Mouse (Mus musculus): Measurements from ENCODE around the gene Slc35e3. TPM values are rescaled to one million over a fixed set of nuclear protein-coding genes. Genes with fewer than 3 reads are reported as not detected.

Gene Slc35e3
- polyA plus RNA-seq, 1 experiment from 2014 or later: 8.1 TPM

DNA sequence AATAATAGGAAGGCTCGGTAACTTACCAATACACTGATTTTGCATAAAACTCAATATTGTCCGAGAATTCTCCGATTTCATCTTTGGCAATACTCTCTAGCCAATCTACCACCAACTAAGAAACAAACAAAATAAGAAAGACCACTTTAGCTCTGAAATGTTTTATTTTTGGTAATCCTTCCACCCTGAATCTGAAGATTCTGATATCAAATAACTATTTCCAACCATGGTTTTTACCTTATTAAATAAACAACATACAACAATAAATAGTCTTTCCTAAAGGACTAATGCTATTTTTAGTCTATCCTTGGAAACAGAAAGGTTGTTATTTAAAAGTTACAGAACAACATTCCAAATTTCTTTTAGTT lies 30.9 kb upstream of the Slc35e3 start:
- no peak for DNase-seq (ENCODE audit: low spot score)

DNA sequence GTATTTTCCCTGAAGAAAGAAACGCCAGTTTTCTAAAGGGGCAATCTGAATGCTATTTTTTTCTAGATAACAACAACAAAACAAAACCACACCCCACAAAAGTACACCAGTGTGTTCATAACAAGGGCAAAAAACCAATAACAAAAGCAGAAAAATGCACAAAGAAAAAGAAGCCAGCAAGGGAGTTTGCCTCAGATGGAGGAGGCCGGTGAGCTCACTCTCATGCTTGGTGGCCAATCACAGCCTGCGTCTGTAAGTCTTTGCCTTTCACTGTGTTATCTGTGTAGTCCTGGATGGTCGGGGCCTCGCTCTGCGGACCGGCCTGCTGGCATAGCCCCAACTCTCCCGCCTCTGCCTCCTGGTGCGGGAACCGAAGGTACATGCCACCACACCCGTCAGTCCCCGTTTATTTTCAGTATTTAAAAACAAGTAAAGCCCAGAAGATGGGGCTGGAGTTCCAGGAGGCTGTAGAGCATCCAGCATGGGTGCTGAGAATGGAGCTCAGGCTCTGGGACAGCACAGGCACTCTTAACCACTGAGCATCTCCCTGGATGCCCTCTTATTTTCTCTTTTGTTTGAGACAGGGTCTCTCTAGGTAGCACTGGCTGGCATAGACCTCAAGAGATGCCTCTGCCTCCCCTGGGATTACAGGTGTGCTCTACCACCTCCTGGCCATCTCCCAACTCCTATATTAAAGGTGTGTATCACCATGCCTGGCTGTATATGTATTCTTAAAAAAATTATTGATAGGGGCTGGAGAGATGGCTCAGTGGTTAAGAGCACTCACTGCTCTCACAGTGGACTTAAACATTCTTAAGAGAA lies 30.3 kb upstream of the Slc35e3 start:
- DNase-seq (ENCODE audit: low spot score): no peak

GRCm38 (mm10) chr10:117775401-117776144 lies 29.4 kb upstream of the Slc35e3 start:
- no peak for DNase-seq (ENCODE audit: low spot score)

- no peak for DNase-seq (ENCODE audit: low spot score)
Observed at GRCm38 (mm10) chr10:117774817-117775120, 28.6 kb upstream of the Slc35e3 start.

DNA sequence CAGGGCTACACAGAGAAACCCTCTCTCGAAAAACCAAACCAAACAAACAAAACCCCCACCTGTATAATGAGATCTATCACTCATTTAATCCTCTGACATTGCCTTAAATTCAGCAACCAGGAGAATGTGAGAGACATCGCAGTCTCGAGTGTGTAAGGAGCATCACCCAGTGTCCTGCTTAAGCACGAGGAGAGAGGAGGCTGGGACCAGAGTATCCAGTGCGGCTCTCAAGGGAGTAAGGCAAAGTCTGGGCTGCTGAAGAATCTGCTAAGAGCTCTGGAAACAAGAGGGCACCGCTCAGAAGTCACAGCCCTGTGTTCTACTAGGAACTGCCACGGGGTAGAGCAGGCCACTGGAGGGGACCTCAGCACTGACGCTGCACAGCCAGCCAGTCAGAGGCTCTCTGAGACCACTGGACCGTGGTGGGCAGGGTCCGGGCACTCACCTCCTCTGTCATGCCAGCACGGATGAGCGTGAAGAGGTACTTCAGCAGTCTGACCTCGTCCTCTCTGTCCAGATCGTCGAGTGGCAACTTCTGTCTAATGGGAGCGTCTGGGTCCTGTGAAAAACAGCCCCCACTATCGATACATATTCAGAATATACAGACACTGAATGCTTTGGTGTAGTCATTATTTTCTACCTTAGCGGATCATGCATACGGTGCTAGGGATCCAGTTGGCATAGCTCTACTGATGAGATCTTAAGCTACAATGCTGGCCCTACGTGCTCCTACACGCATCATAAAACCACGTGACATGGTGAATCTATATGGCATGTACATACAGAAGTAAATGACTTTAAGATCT lies 28.0 kb upstream of the Slc35e3 start:
- no peak for DNase-seq (ENCODE audit: low spot score)

- DNase-seq (ENCODE audit: low spot score): no peak
Observed at GRCm38 (mm10) chr10:117773106-117773720, 27.0 kb upstream of the Slc35e3 start.

DNA sequence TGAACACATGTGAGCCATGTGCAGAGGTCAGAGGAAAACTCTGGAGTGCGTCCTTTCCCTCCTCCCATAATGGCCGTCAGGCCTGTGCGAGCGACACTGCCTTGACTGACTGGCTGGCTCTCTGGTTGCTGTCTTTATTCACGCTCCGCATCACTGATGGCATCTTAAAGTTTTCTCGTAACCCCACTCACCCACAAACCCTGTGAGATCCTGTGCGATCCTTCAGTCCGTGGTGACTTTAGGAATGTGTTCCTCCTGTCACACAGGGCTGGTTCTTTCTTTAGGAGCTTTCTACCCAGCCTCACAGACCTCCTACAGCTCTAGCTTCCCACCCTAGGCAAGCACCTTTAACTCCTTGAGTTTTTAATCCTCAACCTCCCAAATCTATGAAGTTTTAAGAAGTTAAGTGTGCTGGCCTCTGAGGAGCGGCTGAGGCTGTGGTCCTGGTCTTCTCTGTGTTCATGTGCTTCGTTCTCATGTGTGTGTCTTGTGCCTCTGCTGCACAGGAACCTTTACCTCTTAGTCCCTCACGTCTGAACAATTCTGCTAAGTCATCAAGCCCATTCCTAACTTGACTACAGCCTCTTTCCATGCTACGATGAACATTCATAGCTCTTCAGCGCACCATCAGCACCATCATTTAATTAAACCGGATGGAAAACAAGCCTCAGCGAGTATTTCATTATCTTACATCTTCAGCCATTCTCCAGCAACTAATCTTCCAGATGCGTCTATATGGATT lies 26.4 kb upstream of the Slc35e3 start:
- no peak for DNase-seq (ENCODE audit: low spot score)

DNA sequence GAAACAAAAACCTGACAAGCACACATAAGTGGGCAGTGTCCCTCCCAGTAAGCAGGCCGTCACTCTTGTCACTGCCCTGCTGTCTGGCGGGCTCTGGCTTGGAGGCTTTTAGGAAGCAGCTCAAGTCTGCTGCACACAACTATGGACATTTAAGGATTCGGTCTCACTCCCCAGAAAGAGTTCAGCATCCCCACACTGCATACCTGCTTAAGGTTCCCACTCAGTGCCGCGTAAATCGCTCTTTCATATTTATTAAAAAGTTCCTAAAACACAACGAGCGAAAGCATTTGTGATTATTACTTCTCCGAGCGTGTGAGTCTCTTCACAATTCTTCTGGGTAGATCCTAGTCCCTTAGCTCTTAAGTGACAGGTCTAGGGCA lies 25.0 kb upstream of the Slc35e3 start:
- no peak for DNase-seq (ENCODE audit: low spot score)

- no peak for DNase-seq (ENCODE audit: low spot score)
Observed at GRCm38 (mm10) chr10:117770286-117771130, 24.3 kb upstream of the Slc35e3 start.

DNA sequence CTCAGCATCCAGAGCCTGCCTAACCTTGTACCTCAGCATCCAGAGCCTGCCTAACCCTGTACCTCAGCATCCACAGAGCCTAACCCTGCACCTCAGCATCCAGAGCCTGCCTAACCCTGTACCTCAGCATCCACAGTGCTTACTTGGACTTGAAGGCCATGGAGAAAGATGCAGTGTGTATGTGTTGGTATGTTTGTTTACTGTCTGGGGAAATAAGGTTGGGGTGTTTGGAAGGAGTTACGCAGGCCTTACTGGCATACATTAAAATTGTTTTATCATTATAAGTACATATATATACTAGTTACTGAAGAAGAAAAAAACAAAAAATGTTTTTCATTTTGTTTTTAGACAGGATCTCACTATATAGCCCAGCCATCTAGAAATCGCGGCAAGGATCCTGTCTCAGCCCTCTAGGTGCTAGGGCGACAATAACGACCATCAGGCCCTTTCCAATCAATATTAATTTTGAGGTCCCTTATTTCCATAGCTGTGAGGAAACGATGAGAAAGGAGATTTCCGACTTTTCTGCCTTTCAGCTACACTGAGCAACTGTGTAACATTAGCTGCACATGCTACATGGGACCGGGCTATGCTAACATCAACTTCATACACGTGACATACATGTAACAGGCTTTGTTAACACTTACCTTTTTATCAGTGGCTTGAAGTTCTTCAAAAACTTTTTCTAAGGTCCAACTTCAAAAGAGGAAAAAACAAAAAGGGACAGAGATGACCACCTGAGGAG lies 23.5 kb upstream of the Slc35e3 start:
- DNase-seq (ENCODE audit: low spot score): no peak

DNA sequence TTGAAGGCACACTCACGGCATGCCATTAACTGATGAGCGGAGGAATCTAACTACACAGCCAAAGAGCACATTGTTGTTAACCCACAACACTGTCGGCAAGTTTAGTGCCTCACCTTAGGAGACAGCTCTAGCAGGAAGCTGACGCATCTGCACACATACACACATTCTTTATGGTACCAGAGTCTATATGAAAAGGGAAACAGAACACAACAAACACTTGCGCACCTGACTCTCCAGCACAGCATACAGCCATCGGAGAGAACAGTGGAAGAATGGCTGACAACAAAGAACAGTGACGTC lies 21.9 kb upstream of the Slc35e3 start:
- no peak for DNase-seq (ENCODE audit: low spot score)

- no peak for DNase-seq (ENCODE audit: low spot score)
Observed at GRCm38 (mm10) chr10:117767286-117768140, 21.3 kb upstream of the Slc35e3 start.

- DNase-seq (ENCODE audit: low spot score): no peak
Observed at GRCm38 (mm10) chr10:117766896-117767160, 20.7 kb upstream of the Slc35e3 start.

- DNase-seq (ENCODE audit: low spot score): no peak
Observed at GRCm38 (mm10) chr10:117766111-117766895, 20.1 kb upstream of the Slc35e3 start.

- no peak for DNase-seq (ENCODE audit: low spot score)
Observed at GRCm38 (mm10) chr10:117765116-117765894, 19.1 kb upstream of the Slc35e3 start.

DNA sequence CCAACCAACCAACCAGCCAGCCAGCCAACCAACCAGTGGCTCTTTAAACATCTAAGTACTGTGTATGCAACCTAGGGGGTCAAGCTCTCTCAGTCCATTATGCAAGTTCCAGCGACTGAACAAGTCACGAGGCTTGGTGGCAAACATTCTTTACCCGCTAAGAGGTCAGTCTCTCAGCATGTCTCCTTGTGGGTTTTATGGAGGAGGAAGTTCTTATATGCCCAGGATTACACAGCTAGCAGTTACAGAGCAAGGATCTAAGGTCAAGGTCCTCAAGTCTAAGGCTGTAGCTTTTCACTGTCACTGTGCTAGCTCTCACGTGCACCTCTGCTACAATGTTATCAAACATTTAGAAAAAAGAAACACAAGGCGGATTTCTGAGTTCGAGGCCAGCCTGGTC lies 18.4 kb upstream of the Slc35e3 start:
- DNase-seq (ENCODE audit: low spot score): no peak

- no peak for DNase-seq (ENCODE audit: low spot score)
Observed at GRCm38 (mm10) chr10:117763588-117764190, 17.5 kb upstream of the Slc35e3 start.

Measured in thymus, postnatal 0 days (tissue).